Mouse (Mus musculus) thymus, adult 2 months (tissue): ENCODE measurements around the gene Zbtb22. TPM values are rescaled to one million over a fixed set of nuclear protein-coding genes. Genes with fewer than 3 reads are reported as not detected.

Experiments
- DNase-seq: peaks from one replicate; pipeline ENCODE4 v3.0.0; 2021
- H3K27ac ChIP-seq: fragments of 200-500 bp; 2 replicates; pipeline ENCODE4 v1.5.1; 2012; ENCODE audit warnings: low read length, control low read depth; ENCODE audit not compliant: control insufficient read depth, insufficient read depth
- H3K27me3 ChIP-seq: fragments of 200-500 bp; 2 replicates; pipeline ENCODE4 v1.6.1; 2012; ENCODE audit warnings: mild to moderate bottlenecking, low read length, moderate library complexity, mixed read lengths; ENCODE audit not compliant: control insufficient read depth, insufficient read depth
- H3K36me3 ChIP-seq: fragments of 200-500 bp; 2 replicates; pipeline ENCODE4 v1.6.1; 2012; ENCODE audit warnings: mild to moderate bottlenecking, low read length, moderate library complexity; ENCODE audit not compliant: control insufficient read depth, insufficient read depth
- H3K4me1 ChIP-seq: fragments of 200-500 bp; replicated peaks from 2 replicates; pipeline ENCODE4 v1.6.1; 2012; ENCODE audit warnings: low read length; ENCODE audit not compliant: control insufficient read depth, insufficient read depth
- H3K4me3 ChIP-seq: fragments of 200-500 bp; 2 replicates; pipeline ENCODE4 v1.5.1; 2012; ENCODE audit warnings: mild to moderate bottlenecking, low read length, control low read depth, moderate library complexity; ENCODE audit not compliant: control insufficient read depth, insufficient read depth
- CTCF ChIP-seq: fragments of 200-500 bp; IDR thresholded peaks from 2 replicates; pipeline ENCODE4 v1.5.1; 2012; ENCODE audit warnings: mild to moderate bottlenecking, control low read depth, low read length, moderate library complexity, borderline replicate concordance; ENCODE audit not compliant: control insufficient read depth, poor library complexity, insufficient read depth; ENCODE audit errors: extremely low read depth
- POLR2A ChIP-seq: fragments of 200-500 bp; IDR thresholded peaks from 2 replicates; pipeline ENCODE4 v1.6.1; 2012; ENCODE audit warnings: mild to moderate bottlenecking, low read length, control low read depth, moderate library complexity; ENCODE audit not compliant: control insufficient read depth, poor library complexity, insufficient read depth; ENCODE audit errors: extremely low read depth
- WGBS: fragments of 180-500 bp; shearing (Covaris S2); methylation state at CpG from one replicate; pipeline ENCODE4 v1.1.7; 2018; 5-methylcytosine and 5-hydroxymethylcytosine counted together
- polyA plus RNA-seq: library from polyadenylated mRNA; depleted of rRNA; stranded (reverse); fragments of >200 nt; gene quantifications from 2 replicates; pipeline ENCODE4 v1.2.3, GENCODE M21; 2012

The Zbtb22 gene
- polyA plus RNA-seq, 1 experiment: 120 TPM

DNA sequence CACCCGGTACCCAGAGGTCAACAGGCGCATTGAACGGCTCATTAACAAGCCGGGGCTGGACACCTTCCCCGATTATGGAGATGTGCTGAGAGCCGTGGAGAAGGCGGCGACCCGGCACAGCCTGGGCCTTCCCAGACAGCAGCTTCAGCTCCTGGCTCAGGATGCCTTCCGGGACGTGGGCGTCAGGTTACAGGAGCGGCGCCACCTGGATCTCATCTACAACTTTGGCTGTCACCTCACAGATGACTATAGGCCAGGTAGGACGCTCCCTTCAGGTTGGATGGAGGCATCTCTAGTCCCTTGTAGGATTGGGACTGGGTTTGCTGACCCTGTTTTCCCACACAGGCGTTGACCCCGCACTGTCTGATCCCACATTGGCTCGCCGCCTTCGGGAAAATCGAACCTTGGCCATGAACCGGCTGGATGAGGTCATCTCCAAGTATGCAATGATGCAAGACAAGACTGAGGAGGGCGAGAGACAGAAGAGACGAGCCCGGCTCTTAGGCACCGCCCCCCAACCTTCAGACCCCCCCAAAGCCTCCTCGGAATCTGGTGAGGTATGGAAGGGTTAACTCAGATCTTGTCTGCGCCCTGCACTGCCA, 3.8 kb upstream of the Zbtb22 start:
- Histone ChIP-seq H3K36me3 (peaks cover 25% of the 10 kb centered on the region), H3K27ac (no peak overlapping the region), H3K4me3 (no peak overlapping the region), H3K27me3 (no peaks in the 10 kb centered on the region), H3K4me1 (peaks cover 26% of the 10 kb centered on the region)
- DNase-seq: no peak
- WGBS: 92% methylated on average over 28 of the region's 28 CpGs
- TF ChIP-seq CTCF (no peak), POLR2A (no peak)

DNA sequence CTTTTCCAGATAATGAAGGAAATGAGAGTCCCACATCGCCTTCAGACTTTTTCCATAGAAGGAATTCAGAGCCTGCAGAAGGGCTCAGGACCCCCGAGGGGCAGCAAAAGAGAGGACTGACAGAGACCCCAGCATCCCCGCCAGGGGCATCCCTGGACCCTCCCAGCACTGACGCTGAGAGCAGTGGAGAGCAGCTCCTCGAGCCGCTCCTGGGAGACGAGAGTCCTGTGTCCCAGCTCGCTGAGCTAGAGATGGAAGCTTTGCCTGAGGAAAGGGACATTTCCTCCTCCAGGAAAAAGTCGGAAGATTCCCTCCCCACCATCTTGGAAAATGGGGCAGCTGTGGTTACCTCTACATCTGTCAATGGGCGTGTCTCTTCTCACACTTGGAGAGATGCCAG, 2.4 kb upstream of the Zbtb22 start:
- Histone ChIP-seq H3K36me3 (peaks cover 25% of the 10 kb centered on the region), H3K4me3 (no peak overlapping the region), H3K4me1 (peaks cover 27% of the 10 kb centered on the region), H3K27me3 (no peaks in the 10 kb centered on the region), H3K27ac (no peak overlapping the region)
- WGBS: 94% methylated on average over 10 of the region's 10 CpGs
- no peak for DNase-seq
- no peak for TF ChIP-seq CTCF
- no peak for TF ChIP-seq POLR2A

DNA sequence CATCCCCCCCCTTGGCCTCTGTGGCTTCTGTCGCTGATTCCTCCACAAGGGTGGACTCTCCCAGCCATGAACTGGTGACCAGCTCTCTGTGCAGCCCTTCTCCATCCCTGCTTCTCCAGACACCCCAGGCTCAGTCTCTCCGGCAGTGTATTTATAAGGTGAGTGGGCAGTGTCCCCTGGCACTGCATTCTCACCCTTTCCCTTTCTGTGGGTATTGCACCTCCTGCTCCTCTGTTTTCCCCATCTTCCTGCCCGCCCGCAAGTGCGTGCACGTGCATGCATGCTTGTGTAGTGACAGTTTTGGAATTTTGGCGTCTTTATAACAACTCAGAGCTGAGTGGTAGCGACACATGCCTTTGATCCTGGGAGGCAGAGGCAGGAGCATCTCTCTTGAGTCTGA, 1.8 kb upstream of the Zbtb22 start:
- H3K4me1 ChIP-seq: peaks cover 24% of the 10 kb centered on the region
- 96% methylated on average over 8 of the region's 8 CpGs for WGBS
- H3K27ac ChIP-seq: no peak overlapping the region
- peaks cover 25% of the 10 kb centered on the region for H3K36me3 ChIP-seq
- no peak for DNase-seq
- no peaks in the 10 kb centered on the region for H3K27me3 ChIP-seq
- no peak overlapping the region for H3K4me3 ChIP-seq
- TF ChIP-seq CTCF (no peak), POLR2A (no peak)

DNA sequence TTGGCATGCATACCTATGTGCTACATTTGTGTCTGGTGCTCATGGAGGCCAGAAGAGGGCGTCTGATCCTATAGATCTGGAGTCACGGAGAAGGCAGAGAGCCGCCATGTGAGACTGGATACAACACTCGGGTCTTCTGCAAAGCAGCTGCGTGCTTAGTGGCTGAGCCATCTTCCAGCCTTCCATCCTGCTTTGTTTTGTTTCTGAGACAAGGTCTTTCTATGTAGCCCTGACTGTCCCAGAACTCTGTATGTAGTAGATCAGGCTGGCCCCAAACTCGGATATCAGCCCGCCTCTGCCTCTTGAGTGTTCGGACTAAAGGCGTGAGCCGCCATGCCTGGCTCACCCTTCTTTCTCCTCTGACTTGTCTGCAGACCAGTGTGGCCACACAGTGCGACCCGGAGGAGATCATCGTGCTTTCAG, 724 bp upstream of the Zbtb22 start:
- DNase-seq: no peak
- TF ChIP-seq CTCF (no peak), POLR2A (no peak)
- Histone ChIP-seq H3K4me1 (peaks cover 25% of the 10 kb centered on the region), H3K27ac (no peak overlapping the region), H3K27me3 (no peaks in the 10 kb centered on the region), H3K36me3 (peaks cover 25% of the 10 kb centered on the region), H3K4me3 (no peak overlapping the region)
- 89% methylated on average over 13 of the region's 13 CpGs for WGBS

DNA sequence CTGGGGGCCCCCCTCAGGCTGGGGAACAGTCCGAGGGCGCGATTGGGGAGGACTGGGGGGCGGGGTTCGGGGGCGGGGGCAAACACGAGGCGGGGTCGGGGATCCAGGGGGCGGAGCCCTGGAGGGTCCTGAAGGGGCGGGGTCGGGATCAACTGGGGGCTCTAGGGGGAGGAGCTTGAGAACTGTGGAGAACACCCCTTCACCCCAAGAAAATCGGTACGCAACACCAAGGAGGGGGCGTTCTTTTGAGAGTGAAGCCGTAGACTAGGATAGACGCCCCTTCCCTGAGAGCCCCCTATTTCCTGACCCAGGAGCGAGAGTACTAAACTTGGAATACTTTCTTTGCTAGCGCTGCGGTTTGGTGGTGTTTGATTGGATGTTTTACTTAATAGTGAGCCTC, 590 bp downstream of the Zbtb22 start:
- TF ChIP-seq CTCF (0 out of 2 replicates have a peak, but pooled peaks have one; percentile 1), POLR2A (no peak)
- DNase-seq: peak; percentile 79
- WGBS: 3% methylated on average over 15 of the region's 20 CpGs
- no peaks in the 10 kb centered on the region for H3K27me3 ChIP-seq
- peaks cover 22% of the 10 kb centered on the region for H3K36me3 ChIP-seq
- H3K27ac ChIP-seq: no peak overlapping the region
- H3K4me1 ChIP-seq: peaks cover 18% of the 10 kb centered on the region
- peak overlapping the region; percentile 81 for H3K4me3 ChIP-seq

DNA sequence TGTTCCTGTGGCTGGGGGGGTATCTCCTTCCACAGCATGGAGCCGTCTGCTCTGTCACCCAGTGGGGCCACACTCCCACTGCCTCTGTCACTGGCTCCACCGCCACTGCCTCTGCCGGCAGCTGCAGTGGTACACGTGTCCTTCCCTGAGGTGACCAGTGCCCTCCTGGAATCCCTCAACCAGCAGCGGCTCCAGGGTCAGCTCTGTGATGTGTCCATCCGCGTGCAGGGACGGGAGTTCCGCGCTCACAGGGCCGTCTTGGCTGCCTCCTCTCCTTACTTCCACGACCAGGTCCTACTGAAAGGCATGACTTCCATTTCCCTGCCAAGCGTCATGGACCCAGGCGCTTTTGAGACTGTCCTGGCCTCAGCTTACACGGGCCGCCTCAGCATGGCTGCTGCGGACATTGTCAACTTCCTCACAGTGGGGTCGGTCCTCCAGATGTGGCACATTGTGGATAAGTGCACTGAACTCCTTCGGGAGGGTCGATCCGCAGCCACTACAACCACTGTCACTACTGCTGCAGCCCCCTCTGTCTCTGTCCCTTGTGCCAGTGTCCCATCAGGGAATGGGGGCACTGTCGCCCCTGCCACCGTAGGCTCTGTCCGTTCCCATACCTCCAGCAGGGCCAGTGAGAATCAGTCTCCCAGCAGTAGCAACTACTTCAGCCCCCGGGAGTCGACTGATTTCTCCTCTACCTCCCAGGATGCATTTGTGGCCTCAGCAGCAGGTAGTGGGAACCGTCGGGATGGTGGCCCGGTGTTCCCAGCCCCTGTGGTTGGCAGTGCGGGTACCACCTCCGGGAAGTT, 1.3 kb downstream of the Zbtb22 start:
- no peaks in the 10 kb centered on the region for H3K27me3 ChIP-seq
- no peak overlapping the region for H3K27ac ChIP-seq
- H3K36me3 ChIP-seq: peaks cover 15% of the 10 kb centered on the region; the same call in 1 of the 2 replicates
- H3K4me3 ChIP-seq: no peak overlapping the region
- 92% methylated on average over 31 of the region's 31 CpGs for WGBS
- peaks cover 18% of the 10 kb centered on the region for H3K4me1 ChIP-seq
- DNase-seq: no peak
- no peak for TF ChIP-seq CTCF
- TF ChIP-seq POLR2A: no peak
